Mouse (Mus musculus) stomach, postnatal 0 days (tissue): Measurements from ENCODE around the gene Fshr.

ENCODE experiments used
- CTCF ChIP-seq: IDR thresholded peaks from 2 replicates; pipeline ENCODE4 v1.5.1; 2016; ENCODE audit warnings: antibody characterized with exemption, low read depth, mild to moderate bottlenecking, moderate library complexity
- EP300 ChIP-seq: optimal IDR thresholded peaks from 2 replicates; pipeline ENCODE3; 2016; ENCODE audit warnings: antibody characterized with exemption

- TF ChIP-seq CTCF: no peak
- no peak for TF ChIP-seq EP300
These were observed 219.6 kb downstream of the Fshr start for GRCm38 (mm10) chr17:88980708-88981355.
